Mouse (Mus musculus): Measurements from ENCODE around the gene Dnajb13. TPM values are rescaled to one million over a fixed set of nuclear protein-coding genes. Genes with fewer than 3 reads are reported as not detected.

Dnajb13 gene
- 7.1 and 7.8 TPM in 2 replicates for polyA plus RNA-seq (2014; fragmentation: Nextera tagmentation; extraction: Ambion mirVana)

DNA sequence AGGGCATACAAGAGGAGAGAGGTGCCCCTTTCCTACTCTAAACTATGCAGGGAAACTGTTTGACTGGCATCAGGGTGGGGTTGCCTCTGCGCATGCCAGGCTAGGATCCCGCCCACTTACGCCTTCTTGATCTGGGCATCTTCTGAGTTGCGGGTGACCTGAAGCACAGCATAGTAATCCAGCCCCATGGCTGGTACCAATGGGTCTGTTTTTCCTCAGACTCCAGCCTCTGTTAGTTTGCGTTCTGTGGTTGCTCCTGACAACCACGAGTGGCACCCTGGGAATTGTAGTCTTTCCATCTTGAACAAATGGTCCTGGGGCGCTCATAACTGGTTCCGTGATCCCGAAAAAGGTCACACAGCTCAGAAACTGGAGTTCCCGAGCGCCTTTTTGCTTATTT, at the start of gene Dnajb13:
TSS of gene Dnajb13 (minus strand) at position 388 of the 400 bp plus-strand sequence.
- Histone ChIP-seq H3K4me3 (ENCODE audit: low read depth, low read length) (no peak within 1 kb of the TSS), H3K27me3 (ENCODE audit: control insufficient read depth, insufficient read depth, low read length) (no peaks in the 10 kb centered on the region), H3K27ac (ENCODE audit: low read depth, low read length) (no peak within 1 kb of the TSS), H3K4me1 (replicated peaks; ENCODE audit: control insufficient read depth, insufficient read depth, low read length) (no peaks in the 10 kb centered on the region), H3K36me3 (ENCODE audit: control insufficient read depth, insufficient read depth, low read length) (no peaks in the 10 kb centered on the region), H3K9ac (ENCODE audit: low read depth, low read length) (no peak within 1 kb of the TSS), H3K4me2 (replicated peaks; ENCODE audit: low read depth, low read length) (0 out of 2 replicates have a peak within 1 kb of the TSS, but pooled peaks have one; percentile 3), H3K9me3 (ENCODE audit: control insufficient read depth, low read length) (no peaks in the 10 kb centered on the region)
- DNase-seq (ENCODE audit: low spot score) (peak; percentile 32), ATAC-seq (ENCODE audit: low FRiP score) (no peak)
- WGBS: 50% methylated on average over 11 of the region's 11 CpGs

DNA sequence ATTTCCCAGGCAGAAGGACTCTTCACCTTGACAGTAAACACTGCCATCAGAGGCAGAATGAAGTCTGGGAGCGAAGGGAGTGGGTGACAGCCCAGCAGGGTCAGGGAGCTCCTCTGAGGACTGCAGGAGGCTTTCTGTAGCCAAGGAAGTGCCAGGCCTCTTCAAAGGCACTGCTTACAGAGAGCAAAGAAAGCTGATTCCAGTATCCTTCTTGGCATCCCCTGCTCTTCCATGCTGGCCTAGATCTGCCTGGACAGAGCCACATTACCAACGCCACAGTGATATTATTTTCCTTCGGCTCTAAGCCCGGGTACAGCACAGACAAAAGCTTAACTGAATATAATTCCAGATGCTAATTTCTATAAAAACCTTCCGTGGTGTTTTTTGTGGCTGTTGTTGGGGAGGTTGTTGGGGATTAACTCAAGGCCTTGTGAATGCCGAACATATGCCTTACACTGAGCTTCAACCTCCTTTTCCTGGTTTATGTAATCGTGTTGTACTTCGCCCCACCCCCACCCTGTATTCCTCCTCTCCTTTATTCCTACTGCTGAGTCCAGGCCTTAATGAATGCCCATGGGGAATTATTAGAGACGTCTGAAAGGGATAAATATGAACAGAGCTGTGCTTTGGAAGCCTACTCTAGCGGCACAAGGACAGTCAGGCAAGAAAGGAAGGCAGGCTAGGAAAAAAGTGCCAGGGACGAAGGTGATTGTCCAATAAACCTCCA, 47.3 kb upstream of the Dnajb13 start:
- no peaks in the 10 kb centered on the region for H3K4me1 ChIP-seq (replicated peaks; ENCODE audit: control insufficient read depth, insufficient read depth, low read length)
- no peak overlapping the region for H3K9ac ChIP-seq (ENCODE audit: low read depth, low read length)
- 76% methylated on average over 11 of the region's 11 CpGs for WGBS
- H3K27ac ChIP-seq (ENCODE audit: low read depth, low read length): peak overlapping the region; percentile 60; the same call in 1 of the 2 replicates
- H3K4me2 ChIP-seq (replicated peaks; ENCODE audit: low read depth, low read length): no peak overlapping the region
- H3K27me3 ChIP-seq (ENCODE audit: control insufficient read depth, insufficient read depth, low read length): no peaks in the 10 kb centered on the region
- H3K36me3 ChIP-seq (ENCODE audit: control insufficient read depth, insufficient read depth, low read length): no peaks in the 10 kb centered on the region
- ATAC-seq (ENCODE audit: low FRiP score): no peak
- H3K9me3 ChIP-seq (ENCODE audit: control insufficient read depth, low read length): no peaks in the 10 kb centered on the region
- DNase-seq (ENCODE audit: low spot score): no peak
- H3K4me3 ChIP-seq (ENCODE audit: low read depth, low read length): no peak overlapping the region

DNA sequence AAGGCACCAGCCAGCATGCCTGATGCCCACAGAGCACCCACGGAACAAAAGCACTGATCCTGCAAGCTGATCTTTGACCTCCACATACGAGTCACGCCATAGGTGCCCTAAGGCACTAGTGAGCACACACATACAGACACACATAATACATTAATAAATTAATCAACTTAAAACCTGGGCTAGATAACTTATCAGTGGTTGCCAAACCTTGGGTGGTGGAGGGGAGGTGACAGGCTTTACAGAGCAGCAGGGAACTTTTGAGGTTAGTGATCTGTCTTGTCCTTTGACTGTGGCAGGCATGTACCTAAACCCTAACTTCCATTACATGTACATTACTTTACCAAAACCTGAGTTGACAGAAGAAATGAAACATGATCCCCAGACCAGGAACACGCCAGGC, 44.6 kb upstream of the Dnajb13 start:
- H3K9me3 ChIP-seq (ENCODE audit: control insufficient read depth, low read length): no peaks in the 10 kb centered on the region
- no peak overlapping the region for H3K9ac ChIP-seq (ENCODE audit: low read depth, low read length)
- WGBS: 82% methylated on average over 4 of the region's 4 CpGs
- H3K4me2 ChIP-seq (replicated peaks; ENCODE audit: low read depth, low read length): no peak overlapping the region
- no peak for ATAC-seq (ENCODE audit: low FRiP score)
- no peaks in the 10 kb centered on the region for H3K4me1 ChIP-seq (replicated peaks; ENCODE audit: control insufficient read depth, insufficient read depth, low read length)
- no peak for DNase-seq (ENCODE audit: low spot score)
- no peaks in the 10 kb centered on the region for H3K36me3 ChIP-seq (ENCODE audit: control insufficient read depth, insufficient read depth, low read length)
- H3K27me3 ChIP-seq (ENCODE audit: control insufficient read depth, insufficient read depth, low read length): no peaks in the 10 kb centered on the region
- H3K4me3 ChIP-seq (ENCODE audit: low read depth, low read length): no peak overlapping the region
- H3K27ac ChIP-seq (ENCODE audit: low read depth, low read length): no peak overlapping the region

DNA sequence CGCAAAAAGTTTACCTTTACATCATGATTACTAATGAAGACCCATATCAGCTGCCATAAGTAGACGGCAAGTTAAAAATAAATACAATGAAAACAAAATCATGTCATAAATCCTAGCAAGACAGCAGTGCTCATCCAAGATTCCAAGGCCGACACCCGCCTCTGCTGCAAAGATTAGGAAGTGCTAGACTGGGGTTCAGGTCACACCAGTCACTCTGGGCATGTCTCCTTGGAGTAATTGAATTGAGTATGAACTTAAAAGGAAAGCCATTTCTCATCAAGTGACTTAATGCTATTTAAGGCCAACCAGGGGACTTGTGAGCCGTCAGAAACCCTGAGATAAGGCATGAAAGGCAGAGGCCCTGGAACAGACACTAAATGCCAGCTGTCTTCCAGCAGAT, 42.5 kb upstream of the Dnajb13 start:
- H3K4me1 ChIP-seq (replicated peaks; ENCODE audit: control insufficient read depth, insufficient read depth, low read length): no peaks in the 10 kb centered on the region
- DNase-seq (ENCODE audit: low spot score) (no peak), ATAC-seq (ENCODE audit: low FRiP score) (no peak)
- H3K4me3 ChIP-seq (ENCODE audit: low read depth, low read length): no peak overlapping the region
- H3K27ac ChIP-seq (ENCODE audit: low read depth, low read length): no peak overlapping the region
- no peaks in the 10 kb centered on the region for H3K27me3 ChIP-seq (ENCODE audit: control insufficient read depth, insufficient read depth, low read length)
- H3K36me3 ChIP-seq (ENCODE audit: control insufficient read depth, insufficient read depth, low read length): no peaks in the 10 kb centered on the region
- H3K9me3 ChIP-seq (ENCODE audit: control insufficient read depth, low read length): no peaks in the 10 kb centered on the region
- H3K4me2 ChIP-seq (replicated peaks; ENCODE audit: low read depth, low read length): no peak overlapping the region
- H3K9ac ChIP-seq (ENCODE audit: low read depth, low read length): no peak overlapping the region
- WGBS: 79% methylated on average over 5 of the region's 5 CpGs

DNA sequence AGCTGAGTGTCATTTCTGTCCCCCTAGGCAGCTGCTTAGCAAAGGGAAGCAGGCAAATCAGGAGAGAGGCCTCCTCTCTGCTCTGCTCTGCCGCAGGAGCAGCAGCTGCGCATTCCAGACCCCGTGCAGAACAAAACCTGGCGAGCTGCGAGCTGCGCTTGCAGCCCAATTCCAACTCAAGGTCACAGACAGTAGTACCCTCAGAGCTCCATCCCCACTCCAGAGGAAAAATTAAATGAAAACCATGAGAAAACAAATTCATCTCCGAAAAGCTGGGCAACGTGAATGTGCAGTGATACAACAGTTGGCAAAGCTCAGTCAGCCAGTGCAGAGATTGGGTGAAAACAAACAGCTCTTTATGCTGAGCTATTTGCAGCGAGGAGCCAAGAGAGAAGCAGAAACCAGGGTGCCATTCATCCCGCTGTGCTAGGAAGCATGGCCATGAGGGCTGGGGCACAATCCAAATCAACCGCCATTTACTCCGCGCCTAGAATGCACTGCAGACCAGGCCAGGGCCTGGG, 40.7 kb upstream of the Dnajb13 start:
- no peak overlapping the region for H3K4me3 ChIP-seq (ENCODE audit: low read depth, low read length)
- no peaks in the 10 kb centered on the region for H3K36me3 ChIP-seq (ENCODE audit: control insufficient read depth, insufficient read depth, low read length)
- H3K9ac ChIP-seq (ENCODE audit: low read depth, low read length): no peak overlapping the region
- DNase-seq (ENCODE audit: low spot score) (peak; percentile 48), ATAC-seq (ENCODE audit: low FRiP score) (peak; percentile 49; the same call in 1 of the 2 replicates)
- H3K9me3 ChIP-seq (ENCODE audit: control insufficient read depth, low read length): no peaks in the 10 kb centered on the region
- no peaks in the 10 kb centered on the region for H3K4me1 ChIP-seq (replicated peaks; ENCODE audit: control insufficient read depth, insufficient read depth, low read length)
- no peaks in the 10 kb centered on the region for H3K27me3 ChIP-seq (ENCODE audit: control insufficient read depth, insufficient read depth, low read length)
- WGBS: 37% methylated on average over 13 of the region's 13 CpGs
- H3K27ac ChIP-seq (ENCODE audit: low read depth, low read length): peak overlapping the region; percentile 74
- H3K4me2 ChIP-seq (replicated peaks; ENCODE audit: low read depth, low read length): no peak overlapping the region

DNA sequence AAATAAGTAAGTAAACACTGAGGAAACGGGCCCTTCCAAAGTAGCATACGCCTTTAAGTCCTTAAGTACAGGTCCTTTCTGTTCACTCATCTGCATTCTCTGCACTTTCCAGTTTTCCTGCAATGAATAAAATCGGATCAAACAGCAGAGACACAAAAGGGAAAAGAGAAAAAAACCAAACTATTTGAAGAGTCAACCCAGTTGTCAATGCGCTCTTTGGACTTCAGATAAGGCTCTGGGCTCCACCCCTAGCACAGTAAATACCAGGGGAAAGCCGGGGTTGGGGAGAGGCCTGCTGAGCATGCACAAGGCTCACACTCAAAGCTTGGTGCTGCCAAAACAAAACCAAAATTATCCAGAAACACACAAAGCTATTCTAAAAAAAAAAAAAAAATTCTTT, 40.2 kb upstream of the Dnajb13 start:
- no peak for DNase-seq (ENCODE audit: low spot score)
- Histone ChIP-seq H3K4me2 (replicated peaks; ENCODE audit: low read depth, low read length) (no peak overlapping the region), H3K36me3 (ENCODE audit: control insufficient read depth, insufficient read depth, low read length) (no peaks in the 10 kb centered on the region), H3K27ac (ENCODE audit: low read depth, low read length) (peak overlapping the region; percentile 74; the same call in 1 of the 2 replicates), H3K9ac (ENCODE audit: low read depth, low read length) (no peak overlapping the region), H3K4me1 (replicated peaks; ENCODE audit: control insufficient read depth, insufficient read depth, low read length) (no peaks in the 10 kb centered on the region), H3K27me3 (ENCODE audit: control insufficient read depth, insufficient read depth, low read length) (no peaks in the 10 kb centered on the region), H3K4me3 (ENCODE audit: low read depth, low read length) (no peak overlapping the region), H3K9me3 (ENCODE audit: control insufficient read depth, low read length) (no peaks in the 10 kb centered on the region)
- 70% methylated on average over 5 of the region's 5 CpGs for WGBS
- ATAC-seq (ENCODE audit: low FRiP score): no peak

DNA sequence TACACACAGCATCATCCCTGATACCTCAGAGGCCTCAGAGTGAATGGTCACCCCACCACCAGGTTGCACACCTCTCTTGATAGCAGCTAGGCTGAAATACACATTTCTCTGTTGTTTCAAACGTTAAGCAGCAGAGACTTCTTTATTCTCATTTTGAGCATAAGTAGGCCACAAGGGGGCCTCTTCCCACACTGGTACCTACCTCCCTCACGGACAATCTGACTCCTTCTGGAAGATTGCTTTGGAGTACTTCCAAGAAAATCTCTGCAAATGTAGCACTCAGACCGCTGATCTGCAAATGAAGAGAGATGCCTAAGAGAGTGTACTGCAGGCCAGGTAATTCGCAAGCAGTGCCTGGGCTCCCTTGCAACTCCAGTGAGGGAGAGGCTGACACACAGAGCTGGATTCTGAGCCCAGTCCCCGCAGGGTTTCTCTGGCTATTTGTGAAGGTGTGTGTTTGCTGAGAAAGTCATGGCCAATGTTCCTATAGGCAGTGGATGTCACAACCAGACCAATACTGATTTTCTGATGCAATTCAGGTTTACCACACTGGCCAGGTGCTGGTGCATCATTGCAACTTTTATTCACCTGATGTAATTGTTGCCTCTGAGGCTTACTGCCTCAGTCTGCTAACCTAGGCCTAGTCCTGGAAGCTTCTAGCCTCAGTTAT, 35.7 kb upstream of the Dnajb13 start:
- H3K4me3 ChIP-seq (ENCODE audit: low read depth, low read length): no peak overlapping the region
- no peak for DNase-seq (ENCODE audit: low spot score)
- no peaks in the 10 kb centered on the region for H3K9me3 ChIP-seq (ENCODE audit: control insufficient read depth, low read length)
- H3K4me2 ChIP-seq (replicated peaks; ENCODE audit: low read depth, low read length): no peak overlapping the region
- no peaks in the 10 kb centered on the region for H3K4me1 ChIP-seq (replicated peaks; ENCODE audit: control insufficient read depth, insufficient read depth, low read length)
- H3K9ac ChIP-seq (ENCODE audit: low read depth, low read length): no peak overlapping the region
- no peaks in the 10 kb centered on the region for H3K36me3 ChIP-seq (ENCODE audit: control insufficient read depth, insufficient read depth, low read length)
- no peaks in the 10 kb centered on the region for H3K27me3 ChIP-seq (ENCODE audit: control insufficient read depth, insufficient read depth, low read length)
- 67% methylated on average over 5 of the region's 5 CpGs for WGBS
- no peak overlapping the region for H3K27ac ChIP-seq (ENCODE audit: low read depth, low read length)
- ATAC-seq (ENCODE audit: low FRiP score): no peak

DNA sequence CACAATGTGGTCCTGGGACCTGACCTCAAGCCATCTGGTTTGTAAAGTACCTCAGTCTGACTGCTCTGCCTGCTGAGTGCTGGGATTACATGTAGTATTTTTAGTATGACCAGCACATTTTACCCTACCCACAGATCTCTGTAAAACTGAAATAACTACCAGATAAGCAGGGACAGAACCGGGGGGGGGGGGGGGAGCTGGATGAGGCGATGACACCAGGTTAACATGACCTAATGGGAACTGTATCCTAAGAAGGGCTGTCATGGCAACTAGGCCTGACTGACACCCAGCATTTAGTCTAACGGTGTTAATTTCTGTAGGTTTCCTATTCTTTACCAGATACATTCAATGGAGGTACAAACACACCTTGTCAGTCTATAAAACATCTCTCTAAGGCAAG, 35.0 kb upstream of the Dnajb13 start:
- no peak for ATAC-seq (ENCODE audit: low FRiP score)
- 97% methylated on average over 3 of the region's 3 CpGs for WGBS

More for the DNA sequence above, 35.0 kb upstream of the Dnajb13 start:
- no peak overlapping the region for H3K4me2 ChIP-seq (replicated peaks; ENCODE audit: low read depth, low read length)
- H3K36me3 ChIP-seq (ENCODE audit: control insufficient read depth, insufficient read depth, low read length): no peaks in the 10 kb centered on the region
- no peak overlapping the region for H3K9ac ChIP-seq (ENCODE audit: low read depth, low read length)
- no peaks in the 10 kb centered on the region for H3K27me3 ChIP-seq (ENCODE audit: control insufficient read depth, insufficient read depth, low read length)
- no peak overlapping the region for H3K4me3 ChIP-seq (ENCODE audit: low read depth, low read length)
- no peaks in the 10 kb centered on the region for H3K4me1 ChIP-seq (replicated peaks; ENCODE audit: control insufficient read depth, insufficient read depth, low read length)
- H3K27ac ChIP-seq (ENCODE audit: low read depth, low read length): no peak overlapping the region
- DNase-seq (ENCODE audit: low spot score): no peak
- H3K9me3 ChIP-seq (ENCODE audit: control insufficient read depth, low read length): no peaks in the 10 kb centered on the region

All from hindbrain, embryonic 11.5 days (tissue).